ENCODE assay signal across 27 mouse cellular contexts in genomic region chr16:65093552-65093951, GRCm38 (mm10). TPM values are rescaled to one million over a fixed set of nuclear protein-coding genes. Genes with fewer than 3 reads are reported as not detected.
DNase-seq lines count a peak whose midpoint lies in the region; ATAC-seq lines count a peak whose summit lies in the region.
"Had no signal": no experiment of that assay in that cellular context is flagged by ENCODE, and none has a peak within 500 bp of the region (broad histone marks: within the 10 kb centered on the region; RNA-seq: fewer than 3 reads in every experiment).

No protein-coding gene starts in this region.

- no peak for DNase-seq in kidney, postnatal 25 days
- no peak for DNase-seq in midbrain, embryonic 14.5 days
- DNase-seq in layer of hippocampus, postnatal 14 days (ENCODE audit: low spot score in 2 of 2): no peak
- DNase-seq: adrenal gland, postnatal 14 days; cerebellum, adult 11-12 months; cerebellum, adult 9-10 months; cerebellum, postnatal 25 days; gastrocnemius, adult 2 months; gastrocnemius, postnatal 25 days had no signal

- no peak overlapping the region for H3K9ac ChIP-seq in forebrain, embryonic 13.5 days
- H3K9ac ChIP-seq in forebrain, embryonic 12.5 days: no peak overlapping the region
- H3K9ac ChIP-seq in kidney, embryonic 16.5 days (replicated peaks; ENCODE audit: low read length): no peak overlapping the region
- H3K9ac ChIP-seq in midbrain, embryonic 14.5 days (replicated peaks; ENCODE audit: low read length): no peak overlapping the region
- H3K9ac ChIP-seq in midbrain, embryonic 15.5 days: no peak overlapping the region
- H3K9ac ChIP-seq: embryonic facial prominence, embryonic 15.5 days; heart, embryonic 12.5 days had no signal

- H3K27ac ChIP-seq in forebrain, embryonic 13.5 days: no peak overlapping the region
- H3K27ac ChIP-seq in forebrain, embryonic 12.5 days: no peak overlapping the region
- no peak overlapping the region for H3K27ac ChIP-seq in kidney, embryonic 16.5 days (ENCODE audit: low read length)
- no peak overlapping the region for H3K27ac ChIP-seq in midbrain, embryonic 14.5 days (replicated peaks; ENCODE audit: low read depth, low read length)
- H3K27ac ChIP-seq in midbrain, embryonic 15.5 days: no peak overlapping the region
- H3K27ac ChIP-seq: embryonic facial prominence, embryonic 15.5 days; forebrain, embryonic 10.5 days; gastrocnemius, adult 2 months; hindbrain, embryonic 10.5 days had no signal

- 88% methylated on average over 5 of the region's 5 CpGs for whole genome bisulfite sequencing in forebrain, embryonic 13.5 days
- WGBS in forebrain, embryonic 12.5 days: 94% methylated on average over 5 of the region's 5 CpGs
- 82% methylated on average over 5 of the region's 5 CpGs for WGBS in kidney, embryonic 16.5 days
- WGBS in midbrain, embryonic 14.5 days: 85% methylated on average over 5 of the region's 5 CpGs
- 93% methylated on average over 5 of the region's 5 CpGs for WGBS in midbrain, embryonic 15.5 days

- H3K4me1 ChIP-seq in forebrain, embryonic 13.5 days: no peaks in the 10 kb centered on the region
- H3K4me1 ChIP-seq in forebrain, embryonic 12.5 days: no peaks in the 10 kb centered on the region
- H3K4me1 ChIP-seq in kidney, embryonic 16.5 days (ENCODE audit: insufficient read depth, low read length): no peaks in the 10 kb centered on the region
- no peaks in the 10 kb centered on the region for H3K4me1 ChIP-seq in midbrain, embryonic 14.5 days (ENCODE audit: control insufficient read depth, insufficient read depth, low read length)
- H3K4me1 ChIP-seq in midbrain, embryonic 15.5 days: no peaks in the 10 kb centered on the region
- H3K4me1 ChIP-seq: embryonic facial prominence, embryonic 15.5 days; forebrain, embryonic 10.5 days; heart, embryonic 12.5 days; hindbrain, embryonic 10.5 days had no signal

- H3K9me3 ChIP-seq in forebrain, embryonic 13.5 days (replicated peaks): no peaks in the 10 kb centered on the region
- H3K9me3 ChIP-seq in forebrain, embryonic 12.5 days: no peaks in the 10 kb centered on the region
- H3K9me3 ChIP-seq in kidney, embryonic 16.5 days (ENCODE audit: low read length): no peaks in the 10 kb centered on the region
- no peaks in the 10 kb centered on the region for H3K9me3 ChIP-seq in midbrain, embryonic 14.5 days (ENCODE audit: control insufficient read depth, low read length)
- no peaks in the 10 kb centered on the region for H3K9me3 ChIP-seq in midbrain, embryonic 15.5 days
- H3K9me3 ChIP-seq: embryonic facial prominence, embryonic 15.5 days; forebrain, embryonic 10.5 days; heart, embryonic 12.5 days; hindbrain, embryonic 10.5 days had no signal

- ATAC-seq in forebrain, embryonic 13.5 days: peak; percentile 19; the same call in 1 of the 2 replicates
- no peak for ATAC-seq in forebrain, embryonic 12.5 days (ENCODE audit: low FRiP score)
- 0 out of 2 replicates have a peak, but pooled peaks have one; percentile 69 for ATAC-seq in kidney, embryonic 16.5 days (ENCODE audit: low FRiP score, low TSS enrichment)
- peak; percentile 35 for ATAC-seq in midbrain, embryonic 14.5 days (ENCODE audit: low FRiP score, low TSS enrichment)
- no peak for ATAC-seq in midbrain, embryonic 15.5 days (replicated peaks)
- ATAC-seq: activated CD4-positive, CD25-positive, alpha-beta regulatory T cell, adult 4 months; hindbrain, embryonic 16.5 days; Patski had no signal

- no peak overlapping the region for H3K4me2 ChIP-seq in forebrain, embryonic 13.5 days
- no peak overlapping the region for H3K4me2 ChIP-seq in forebrain, embryonic 12.5 days
- H3K4me2 ChIP-seq in kidney, embryonic 16.5 days (replicated peaks; ENCODE audit: low read depth, low read length): no peak overlapping the region
- H3K4me2 ChIP-seq in midbrain, embryonic 14.5 days (ENCODE audit: low read length): no peak overlapping the region
- no peak overlapping the region for H3K4me2 ChIP-seq in midbrain, embryonic 15.5 days
- H3K4me2 ChIP-seq: embryonic facial prominence, embryonic 15.5 days; heart, embryonic 12.5 days had no signal

- H3K4me3 ChIP-seq in forebrain, embryonic 13.5 days: no peak overlapping the region
- no peak overlapping the region for H3K4me3 ChIP-seq in forebrain, embryonic 12.5 days (replicated peaks)
- H3K4me3 ChIP-seq in kidney, embryonic 16.5 days (ENCODE audit: low read length): no peak overlapping the region
- H3K4me3 ChIP-seq in midbrain, embryonic 14.5 days (replicated peaks; ENCODE audit: low read depth, low read length): no peak overlapping the region
- H3K4me3 ChIP-seq in midbrain, embryonic 15.5 days: no peak overlapping the region
- H3K4me3 ChIP-seq: embryonic facial prominence, embryonic 15.5 days; erythroblast, embryonic 14.5 days; forebrain, embryonic 10.5 days; gastrocnemius, adult 2 months; heart, embryonic 12.5 days; hindbrain, embryonic 10.5 days had no signal

- H3K36me3 ChIP-seq in forebrain, embryonic 13.5 days (ENCODE audit: poor library complexity, severe bottlenecking): no peaks in the 10 kb centered on the region
- H3K36me3 ChIP-seq in forebrain, embryonic 12.5 days (replicated peaks): no peaks in the 10 kb centered on the region
- no peaks in the 10 kb centered on the region for H3K36me3 ChIP-seq in kidney, embryonic 16.5 days (ENCODE audit: insufficient read depth, low read length)
- H3K36me3 ChIP-seq in midbrain, embryonic 14.5 days (ENCODE audit: control insufficient read depth, insufficient read depth, low read length): no peaks in the 10 kb centered on the region
- no peaks in the 10 kb centered on the region for H3K36me3 ChIP-seq in midbrain, embryonic 15.5 days (replicated peaks)
- H3K36me3 ChIP-seq: embryonic facial prominence, embryonic 15.5 days; forebrain, embryonic 10.5 days; heart, embryonic 12.5 days; hindbrain, embryonic 10.5 days had no signal

- H3K27me3 ChIP-seq in forebrain, embryonic 13.5 days: no peaks in the 10 kb centered on the region
- no peaks in the 10 kb centered on the region for H3K27me3 ChIP-seq in forebrain, embryonic 12.5 days
- no peaks in the 10 kb centered on the region for H3K27me3 ChIP-seq in kidney, embryonic 16.5 days (ENCODE audit: insufficient read depth, low read length)
- H3K27me3 ChIP-seq in midbrain, embryonic 14.5 days (ENCODE audit: control insufficient read depth, insufficient read depth, low read length): no peaks in the 10 kb centered on the region
- no peaks in the 10 kb centered on the region for H3K27me3 ChIP-seq in midbrain, embryonic 15.5 days (replicated peaks)
- H3K27me3 ChIP-seq: CH12.LX; embryonic facial prominence, embryonic 15.5 days; heart, embryonic 12.5 days; Patski had no signal

RNA-seq across cellular contexts. Expression of gene Htr1f, which starts 12.1 kb away (rescaled TPM):
- 0.11 and 0.17 TPM in 2 replicates for polyA plus RNA-seq in forebrain, embryonic 13.5 days (2015; fragmentation: Nextera tagmentation; extraction: Ambion mirVana)
- 0.17 and 0.22 TPM in 2 replicates for polyA plus RNA-seq in forebrain, embryonic 12.5 days (2016; fragmentation: Nextera tagmentation; extraction: Ambion mirVana)
- polyA plus RNA-seq in kidney, embryonic 16.5 days (2015; fragmentation: Nextera tagmentation; extraction: Ambion mirVana): 0.13 TPM in 1 of 2 replicates, not detected in the other
- polyA plus RNA-seq in midbrain, embryonic 14.5 days (2014; fragmentation: Nextera tagmentation; extraction: Ambion mirVana): 0.24 and 0.38 TPM in 2 replicates
- 0.32 and 0.49 TPM in 2 replicates for polyA plus RNA-seq in midbrain, embryonic 15.5 days (2015; fragmentation: Nextera tagmentation; extraction: Ambion mirVana)
- 1 to 10 TPM; 3.5 TPM for total RNA-seq in layer of hippocampus, postnatal 14 days (2021)
- total RNA-seq: adrenal gland, adult 18-20 months; adrenal gland, postnatal 14 days; CH12.LX; gastrocnemius, adult 2 months; gastrocnemius, postnatal 25 days; granulocyte monocyte progenitor cell, adult 5-6 weeks; heart, adult 8-10 months; heart, postnatal 25 days had no signal
- polyA plus RNA-seq: activated CD4-positive, CD25-positive, alpha-beta regulatory T cell, adult 4 months; erythroblast, embryonic 14.5 days; forebrain, embryonic 10.5 days; heart, embryonic 12.5 days; heart, embryonic 16.5 days; Patski had no signal

Comparison
In these comparisons a context has a peak if more than half of its experiments do, and no peak if none do; other contexts are left out.
1. ATAC-seq: peak in forebrain, embryonic 13.5 days (single experiment), kidney, embryonic 16.5 days (single experiment) and midbrain, embryonic 14.5 days (single experiment); none in forebrain, embryonic 12.5 days (single experiment) and midbrain, embryonic 15.5 days (single experiment).